Mouse (Mus musculus) kidney, postnatal 0 days (tissue): ENCODE results near the gene Ssx2ip. TPM values are rescaled to one million over a fixed set of nuclear protein-coding genes. Genes with fewer than 3 reads are reported as not detected.

Experiments used
- ATAC-seq: fragments of 200-750 bp; cut with Nextera tagmentation; replicated peaks from 2 replicates; pipeline ENCODE4 v1.8.0; 2017; ENCODE audit warnings: low read depth, moderate number of reproducible peaks, moderate TSS enrichment, moderate library complexity; ENCODE audit not compliant: low FRiP score
- DNase-seq: peaks from one replicate; pipeline ENCODE4 v3.0.0-alpha.2; 2016; ENCODE audit warnings: low spot score
- H3K27ac ChIP-seq: fragments of 300-500 bp; sonication (generic); 2 replicates; pipeline ENCODE4 v1.5.1; 2014; ENCODE audit warnings: mild to moderate bottlenecking
- H3K27me3 ChIP-seq: fragments of 300-500 bp; sonication (generic); 2 replicates; pipeline ENCODE4 v1.6.1; 2014; ENCODE audit warnings: low read length, mixed read lengths; ENCODE audit not compliant: insufficient read depth
- H3K36me3 ChIP-seq: fragments of 300-500 bp; sonication (generic); 2 replicates; pipeline ENCODE4 v1.6.1; 2014; ENCODE audit warnings: low read length, mixed read lengths; ENCODE audit not compliant: insufficient read depth
- H3K4me1 ChIP-seq: fragments of 300-500 bp; sonication (generic); replicated peaks from 2 replicates; pipeline ENCODE4 v1.6.1; 2014; ENCODE audit warnings: antibody characterized with exemption, low read length, mixed read lengths; ENCODE audit not compliant: insufficient read depth
- H3K4me2 ChIP-seq: fragments of 300-500 bp; sonication (generic); 2 replicates; pipeline ENCODE4 v1.6.1; 2014; ENCODE audit warnings: mild to moderate bottlenecking, low read length, moderate library complexity, mixed read lengths
- H3K4me3 ChIP-seq: fragments of 300-500 bp; sonication (generic); replicated peaks from 2 replicates; pipeline ENCODE4 v1.5.1; 2014; ENCODE audit warnings: low read depth, low read length
- H3K9ac ChIP-seq: fragments of 300-500 bp; sonication (generic); 2 replicates; pipeline ENCODE4 v1.6.1; 2014; ENCODE audit warnings: low read depth, low read length
- H3K9me3 ChIP-seq: fragments of 300-500 bp; sonication (generic); replicated peaks from 2 replicates; pipeline ENCODE4 v1.6.1; 2016; ENCODE audit warnings: low read length, inconsistent platforms, mixed read lengths
- CTCF ChIP-seq: IDR thresholded peaks from 2 replicates; pipeline ENCODE4 v1.5.1; 2016; ENCODE audit warnings: antibody characterized with exemption, low read depth, mild to moderate bottlenecking, moderate library complexity
- WGBS: fragments of 180-500 bp; shearing (Covaris S2); extraction: QIAGEN DNeasy Blood & Tissue Kit; methylation state at CpG from one replicate; pipeline ENCODE4 v1.1.7; 2014; 5-methylcytosine and 5-hydroxymethylcytosine counted together
- polyA plus RNA-seq: library from polyadenylated mRNA; unstranded; fragments of >200 nt; fragmentation: Nextera tagmentation; extraction: Ambion mirVana; gene quantifications from 2 replicates; pipeline ENCODE4 v1.2.1, GENCODE M21; 2015

Gene Ssx2ip
- polyA plus RNA-seq, 1 experiment from 2014 or later = 20.0 TPM

DNA sequence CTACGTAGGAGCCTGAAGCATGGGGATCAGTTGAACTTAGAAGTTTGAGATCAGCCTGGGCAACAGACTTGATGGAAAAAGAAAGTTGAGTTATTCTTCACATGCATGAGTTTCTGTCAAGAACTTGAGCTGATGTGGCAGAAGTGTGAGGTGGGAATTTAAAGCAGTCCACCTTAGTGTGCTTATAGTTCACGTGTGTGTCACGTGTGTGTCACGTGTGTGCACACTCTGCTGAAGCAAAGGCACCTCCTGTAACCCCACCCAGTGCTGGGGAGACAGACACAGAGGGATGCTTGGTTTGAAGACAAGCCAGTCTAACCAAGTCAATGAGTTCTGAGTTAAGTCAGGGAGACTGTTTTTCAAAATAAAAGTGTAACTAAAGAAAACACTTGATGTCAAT is 6.6 kb upstream of the Ssx2ip start:
- Histone ChIP-seq H3K4me3 (no peak overlapping the region), H3K9me3 (no peaks in the 10 kb centered on the region), H3K4me2 (no peak overlapping the region), H3K36me3 (no peaks in the 10 kb centered on the region), H3K27ac (no peak overlapping the region), H3K27me3 (no peaks in the 10 kb centered on the region), H3K9ac (no peak overlapping the region), H3K4me1 (no peaks in the 10 kb centered on the region)
- 92% methylated on average over 4 of the region's 4 CpGs for WGBS
- no peak for ATAC-seq
- no peak for TF ChIP-seq CTCF
- DNase-seq = no peak

DNA sequence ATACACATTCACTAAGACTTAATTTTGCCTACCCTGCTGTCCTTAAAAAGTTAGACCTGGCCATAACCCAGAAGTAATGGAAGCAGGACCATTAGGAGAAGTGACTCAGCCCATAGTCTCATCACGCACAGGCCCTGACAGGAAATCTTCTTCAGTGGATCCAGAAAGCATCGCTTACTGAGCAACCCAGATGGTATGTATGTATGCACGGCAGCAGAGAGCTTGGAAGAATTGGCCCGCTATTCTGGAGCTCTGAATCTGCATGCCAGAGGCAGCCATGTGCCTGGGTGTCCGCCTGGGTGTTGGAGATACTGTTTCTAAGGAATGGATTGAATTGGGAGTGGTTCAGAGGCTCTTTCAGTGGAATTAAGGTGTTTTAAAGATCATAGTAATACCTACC is 5.2 kb upstream of the Ssx2ip start:
- WGBS = 76% methylated on average over 5 of the region's 5 CpGs
- no peak overlapping the region for H3K4me3 ChIP-seq
- ATAC-seq (no peak), DNase-seq (no peak)
- TF ChIP-seq CTCF = no peak
- no peak overlapping the region for H3K9ac ChIP-seq
- no peak overlapping the region for H3K27ac ChIP-seq
- H3K36me3 ChIP-seq = no peaks in the 10 kb centered on the region
- no peaks in the 10 kb centered on the region for H3K9me3 ChIP-seq
- H3K27me3 ChIP-seq = no peaks in the 10 kb centered on the region
- no peak overlapping the region for H3K4me2 ChIP-seq
- H3K4me1 ChIP-seq = no peaks in the 10 kb centered on the region

DNA sequence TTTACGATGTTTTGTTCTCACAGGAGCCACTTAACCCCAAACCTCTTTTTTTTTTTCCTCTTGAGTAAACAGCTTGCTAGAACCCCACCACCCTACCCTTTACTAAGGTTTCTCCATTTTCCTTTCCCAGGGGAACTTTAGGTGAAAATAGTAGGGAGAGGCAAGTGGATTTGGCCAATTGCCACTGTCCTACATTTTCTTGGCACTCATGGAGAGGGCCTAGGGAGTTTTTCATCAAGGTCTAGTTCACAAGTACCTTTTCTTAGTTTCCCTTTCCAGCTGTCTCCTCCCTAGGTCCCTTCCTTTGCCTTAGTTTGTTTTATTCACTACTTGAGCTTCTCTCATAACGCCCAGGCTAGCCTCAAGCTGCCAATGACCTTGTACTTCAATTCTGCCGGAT is 672 bp upstream of the Ssx2ip start:
- Histone ChIP-seq H3K4me3 (peak overlapping the region; percentile 92), H3K27ac (peak overlapping the region; percentile 77), H3K4me1 (peaks cover 7% of the 10 kb centered on the region; the same call in 1 of the 2 replicates), H3K9ac (peak overlapping the region; percentile 81), H3K27me3 (no peaks in the 10 kb centered on the region), H3K9me3 (no peaks in the 10 kb centered on the region), H3K4me2 (peak overlapping the region; percentile 84), H3K36me3 (no peaks in the 10 kb centered on the region)
- no peak for DNase-seq
- no peak for TF ChIP-seq CTCF
- ATAC-seq = no peak
- WGBS = 24% methylated on average over 3 of the region's 3 CpGs

DNA sequence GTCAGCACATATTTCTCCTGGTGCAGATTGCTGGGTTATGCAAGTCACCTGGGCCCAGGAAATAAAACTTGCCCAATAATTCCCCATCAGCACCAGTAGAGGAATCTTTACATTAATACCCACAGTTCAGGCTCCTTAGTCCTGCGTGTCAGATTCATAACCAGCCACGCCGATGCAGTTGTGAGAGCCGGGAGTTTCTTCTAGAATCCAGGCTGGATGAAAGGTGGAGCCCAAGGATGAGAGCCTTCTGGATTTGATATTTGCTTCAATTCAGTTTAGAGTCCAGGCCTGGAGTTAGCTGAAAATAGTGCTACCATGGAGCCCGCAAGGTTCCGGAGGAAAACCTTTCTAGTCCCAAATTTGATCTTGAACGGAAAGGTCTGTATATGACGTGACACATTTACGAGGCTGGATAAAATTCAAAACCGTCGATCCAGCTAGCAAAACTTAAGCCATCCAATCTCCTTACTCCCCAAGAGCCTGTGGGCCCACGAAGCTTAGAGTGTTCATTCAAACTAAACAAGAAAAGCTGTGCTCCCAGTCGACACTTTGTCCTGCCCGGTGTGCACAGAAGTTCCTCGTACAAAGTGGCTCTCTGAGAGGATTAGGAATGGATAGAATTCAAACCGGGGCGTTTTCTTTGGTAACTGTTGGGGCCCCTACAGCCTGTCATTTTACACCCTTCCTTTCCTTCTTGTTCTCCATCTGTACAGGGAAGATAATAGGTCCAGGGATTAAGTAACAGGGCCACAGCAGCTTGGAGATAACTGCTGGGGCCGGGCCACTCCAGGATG is 968 bp downstream of the Ssx2ip start:
- no peak for ATAC-seq
- peak; percentile 19 for DNase-seq

DNA sequence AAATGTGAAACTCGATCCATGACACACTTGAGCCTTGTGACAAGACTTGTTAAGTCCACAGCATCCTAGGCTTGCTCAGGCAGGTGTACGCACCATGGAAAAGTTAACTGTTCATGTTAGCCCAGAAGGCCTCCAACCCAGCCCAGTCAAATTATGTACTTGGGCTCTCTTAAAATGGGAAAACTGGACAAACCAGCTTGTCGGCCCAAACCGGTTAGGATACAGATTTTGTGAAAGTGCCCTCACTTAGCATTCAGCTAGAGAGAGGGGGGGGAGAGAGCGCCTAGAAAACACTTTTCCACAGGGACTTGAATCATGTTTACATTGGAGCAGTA is 1.5 kb downstream of the Ssx2ip start:
- Histone ChIP-seq H3K4me1 (peaks cover 7% of the 10 kb centered on the region; the same call in 1 of the 2 replicates), H3K27me3 (no peaks in the 10 kb centered on the region), H3K9ac (no peak overlapping the region), H3K4me3 (peak overlapping the region; percentile 92; the same call in 1 of the 2 replicates), H3K36me3 (no peaks in the 10 kb centered on the region), H3K4me2 (peak overlapping the region; percentile 84), H3K9me3 (no peaks in the 10 kb centered on the region), H3K27ac (peak overlapping the region; percentile 66)
- ATAC-seq (no peak), DNase-seq (peak; percentile 22)
- WGBS = 43% methylated on average over 5 of the region's 5 CpGs
- TF ChIP-seq CTCF = no peak

More for the DNA sequence above, 968 bp downstream of the Ssx2ip start:
- no peak for TF ChIP-seq CTCF
- Histone ChIP-seq H3K4me3 (peak overlapping the region; percentile 92), H3K4me2 (peak overlapping the region; percentile 84), H3K36me3 (no peaks in the 10 kb centered on the region), H3K27me3 (no peaks in the 10 kb centered on the region), H3K9ac (peak overlapping the region; percentile 81), H3K27ac (peak overlapping the region; percentile 75), H3K9me3 (no peaks in the 10 kb centered on the region), H3K4me1 (peaks cover 7% of the 10 kb centered on the region; the same call in 1 of the 2 replicates)
- WGBS = 10% methylated on average over 18 of the region's 18 CpGs

DNA sequence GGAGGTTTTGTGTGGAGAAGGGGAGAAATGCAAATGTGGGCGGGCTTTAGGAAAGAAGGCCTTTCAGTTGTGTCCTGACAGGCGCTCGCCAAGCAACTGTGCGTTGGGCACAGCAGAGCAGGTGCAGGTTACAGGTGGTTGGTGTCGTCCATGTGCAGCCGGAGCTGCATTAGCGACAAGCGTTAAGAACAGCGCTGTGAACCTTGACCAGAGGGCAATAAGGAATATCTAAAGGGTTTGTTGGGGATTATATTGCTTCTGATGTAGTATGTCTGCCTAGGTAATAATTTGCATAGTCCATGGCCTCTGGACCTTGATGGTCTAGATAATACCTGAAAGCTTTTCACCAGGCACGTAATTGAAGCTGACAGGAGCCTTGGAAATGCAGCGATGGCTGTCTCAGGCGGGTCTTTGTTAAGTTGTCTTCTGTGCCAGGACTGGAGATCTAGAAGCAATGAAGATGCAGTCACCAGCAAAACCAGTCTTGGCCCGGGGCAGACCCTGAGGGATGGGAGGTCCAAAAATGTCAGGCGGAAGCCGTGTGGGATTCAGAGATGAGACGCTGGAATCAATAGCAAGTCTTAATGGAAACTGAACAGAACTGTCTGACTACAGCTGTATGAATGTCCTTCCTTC is 2.8 kb downstream of the Ssx2ip start:
- Histone ChIP-seq H3K27ac (peak overlapping the region; percentile 66; the same call in 1 of the 2 replicates), H3K4me1 (peaks cover 7% of the 10 kb centered on the region; the same call in 1 of the 2 replicates), H3K36me3 (no peaks in the 10 kb centered on the region), H3K9me3 (no peaks in the 10 kb centered on the region), H3K4me3 (no peak overlapping the region), H3K27me3 (no peaks in the 10 kb centered on the region), H3K9ac (no peak overlapping the region), H3K4me2 (peak overlapping the region; percentile 3; the same call in 1 of the 2 replicates)
- DNase-seq = no peak
- 74% methylated on average over 16 of the region's 16 CpGs for WGBS
- no peak for TF ChIP-seq CTCF
- no peak for ATAC-seq
